Mouse (Mus musculus) midbrain, embryonic 12.5 days (tissue): Measurements from ENCODE around the gene Gpsm1. TPM values are rescaled to one million over a fixed set of nuclear protein-coding genes. Genes with fewer than 3 reads are reported as not detected.
"Not testable (repeated sequence)": the region's sequence is repeated elsewhere in the genome, so short reads cannot be mapped to it uniquely, and the experiment has no call there.

Experiments
- ATAC-seq: fragments of 200-750 bp; cut with Nextera tagmentation; 2 replicates; pipeline ENCODE4 v1.8.0; 2017; ENCODE audit warnings: low read depth, moderate TSS enrichment, moderate library complexity; ENCODE audit not compliant: low FRiP score
- H3K27ac ChIP-seq: fragments of 300-500 bp; sonication (generic); replicated peaks from 2 replicates; pipeline ENCODE4 v1.5.1; 2016; ENCODE audit warnings: mild to moderate bottlenecking
- H3K27me3 ChIP-seq: fragments of 300-500 bp; sonication (generic); 2 replicates; pipeline ENCODE4 v1.6.1; 2016; ENCODE audit warnings: mild to moderate bottlenecking
- H3K36me3 ChIP-seq: fragments of 300-500 bp; sonication (generic); 2 replicates; pipeline ENCODE4 v1.6.1; 2016
- H3K4me1 ChIP-seq: fragments of 300-500 bp; sonication (generic); 2 replicates; pipeline ENCODE4 v1.6.1; 2016
- H3K4me2 ChIP-seq: fragments of 300-500 bp; sonication (generic); replicated peaks from 2 replicates; pipeline ENCODE4 v1.6.1; 2016; ENCODE audit warnings: mild to moderate bottlenecking, moderate library complexity
- H3K4me3 ChIP-seq: fragments of 300-500 bp; sonication (generic); 2 replicates; pipeline ENCODE4 v1.5.1; 2016; ENCODE audit warnings: mild to moderate bottlenecking
- H3K9ac ChIP-seq: fragments of 300-500 bp; sonication (generic); replicated peaks from 2 replicates; pipeline ENCODE4 v1.6.1; 2016; ENCODE audit warnings: mild to moderate bottlenecking, moderate library complexity
- H3K9me3 ChIP-seq: fragments of 300-500 bp; sonication (generic); 2 replicates; pipeline ENCODE4 v1.6.1; 2016; ENCODE audit warnings: mild to moderate bottlenecking
- WGBS: fragments of 180-500 bp; shearing (Covaris S2); methylation state at CpG from one replicate; pipeline ENCODE4 v1.1.7; 2016; 5-methylcytosine and 5-hydroxymethylcytosine counted together
- polyA plus RNA-seq: library from polyadenylated mRNA; unstranded; fragments of >200 nt; fragmentation: Nextera tagmentation; extraction: Ambion mirVana; gene quantifications from 2 replicates; pipeline ENCODE4 v1.2.1, GENCODE M21; 2016

The Gpsm1 gene
- polyA plus RNA-seq, 1 experiment from 2014 or later, result 129 TPM

DNA sequence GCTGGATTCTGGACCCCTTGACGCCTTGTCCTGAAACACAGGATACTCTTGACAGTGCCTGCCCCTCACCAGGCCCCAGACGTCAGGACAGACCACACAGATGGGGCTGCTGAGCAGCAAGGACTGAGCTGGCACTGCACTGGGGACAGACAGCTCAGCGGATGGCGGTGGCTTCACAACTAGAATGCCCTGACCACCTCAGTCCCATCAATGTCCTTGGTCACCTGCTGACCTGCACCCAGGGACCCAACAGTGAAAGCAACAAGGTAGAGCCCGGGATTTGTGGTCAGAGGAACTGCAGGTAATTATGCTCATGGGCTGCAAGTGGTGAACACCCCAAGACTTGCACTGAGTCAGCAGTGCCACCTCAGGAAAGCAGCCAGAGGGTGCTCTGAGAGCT is 47.7 kb downstream of the Gpsm1 start:
- 85% methylated on average over 5 of the region's 5 CpGs for WGBS

GRCm38 (mm10) chr2:26363481-26363880 is 48.2 kb downstream of the Gpsm1 start:
- peaks cover 58% of the 10 kb centered on the region for H3K36me3 ChIP-seq
- no peak overlapping the region for H3K4me3 ChIP-seq
- H3K9me3 ChIP-seq, result no peaks in the 10 kb centered on the region
- H3K4me2 ChIP-seq, result no peak overlapping the region
- H3K27me3 ChIP-seq, result no peaks in the 10 kb centered on the region
- H3K9ac ChIP-seq, result no peak overlapping the region
- 89% methylated on average over 5 of the region's 5 CpGs for WGBS
- H3K4me1 ChIP-seq, result no peaks in the 10 kb centered on the region
- H3K27ac ChIP-seq, result no peak overlapping the region
- no peak for ATAC-seq

More for the DNA sequence above, 47.7 kb downstream of the Gpsm1 start:
- Histone ChIP-seq H3K36me3 (peaks cover 53% of the 10 kb centered on the region), H3K27me3 (no peaks in the 10 kb centered on the region), H3K4me2 (no peak overlapping the region), H3K27ac (no peak overlapping the region), H3K4me3 (no peak overlapping the region), H3K9me3 (no peaks in the 10 kb centered on the region), H3K4me1 (no peaks in the 10 kb centered on the region), H3K9ac (no peak overlapping the region)
- ATAC-seq, result no peak

GRCm38 (mm10) chr2:26364738-26365465 is 49.6 kb downstream of the Gpsm1 start:
- no peak overlapping the region for H3K4me3 ChIP-seq
- no peak overlapping the region for H3K9ac ChIP-seq
- no peaks in the 10 kb centered on the region for H3K9me3 ChIP-seq
- H3K36me3 ChIP-seq, result peaks cover 72% of the 10 kb centered on the region
- H3K27ac ChIP-seq, result no peak overlapping the region
- H3K4me1 ChIP-seq, result no peaks in the 10 kb centered on the region
- WGBS, result 91% methylated on average over 10 of the region's 10 CpGs
- H3K27me3 ChIP-seq, result no peaks in the 10 kb centered on the region
- no peak overlapping the region for H3K4me2 ChIP-seq
- no peak for ATAC-seq

DNA sequence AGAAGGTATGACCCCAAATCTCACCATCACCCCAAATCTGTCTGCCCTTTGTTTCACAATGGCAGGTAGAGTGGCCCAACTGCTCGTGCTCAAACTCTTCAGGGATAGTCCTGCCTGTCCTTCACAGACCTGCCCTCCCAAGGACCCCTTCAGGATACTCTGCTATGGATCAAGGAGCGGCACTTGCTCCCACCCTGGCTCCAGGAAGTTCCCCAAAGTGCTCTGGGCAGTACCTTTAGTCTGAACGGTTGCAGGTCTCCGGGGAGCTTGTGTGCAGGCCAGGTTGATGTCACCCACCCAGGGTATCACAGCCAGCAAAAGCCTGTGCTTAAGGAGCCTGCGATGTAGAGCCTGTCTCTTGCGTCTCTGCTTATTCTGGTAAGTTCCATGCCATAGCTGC is 52.6 kb downstream of the Gpsm1 start:
- no peaks in the 10 kb centered on the region for H3K9me3 ChIP-seq
- no peaks in the 10 kb centered on the region for H3K27me3 ChIP-seq
- H3K9ac ChIP-seq, result no peak overlapping the region
- no peak for ATAC-seq
- H3K4me1 ChIP-seq, result no peaks in the 10 kb centered on the region
- H3K4me3 ChIP-seq, result no peak overlapping the region
- peaks cover 99% of the 10 kb centered on the region for H3K36me3 ChIP-seq
- no peak overlapping the region for H3K27ac ChIP-seq
- WGBS, result 94% methylated on average over 6 of the region's 6 CpGs
- H3K4me2 ChIP-seq, result no peak overlapping the region

- Histone ChIP-seq H3K9ac (no peak overlapping the region), H3K4me2 (no peak overlapping the region), H3K9me3 (no peaks in the 10 kb centered on the region), H3K4me3 (no peak overlapping the region), H3K4me1 (no peaks in the 10 kb centered on the region), H3K27me3 (no peaks in the 10 kb centered on the region), H3K36me3 (peaks cover 99% of the 10 kb centered on the region), H3K27ac (no peak overlapping the region)
- 81% methylated on average over 1 of the region's 1 CpGs for WGBS
- no peak for ATAC-seq
Measured at GRCm38 (mm10) chr2:26368572-26368971, 53.3 kb downstream of the Gpsm1 start.

GRCm38 (mm10) chr2:26372396-26372795 is 57.1 kb downstream of the Gpsm1 start:
- no peaks in the 10 kb centered on the region for H3K9me3 ChIP-seq
- H3K27me3 ChIP-seq, result no peaks in the 10 kb centered on the region
- ATAC-seq, result no peak
- H3K4me1 ChIP-seq, result no peaks in the 10 kb centered on the region
- peaks cover 98% of the 10 kb centered on the region for H3K36me3 ChIP-seq
- no peak overlapping the region for H3K9ac ChIP-seq
- H3K4me2 ChIP-seq, result no peak overlapping the region
- H3K4me3 ChIP-seq, result no peak overlapping the region
- no peak overlapping the region for H3K27ac ChIP-seq
- WGBS, result 95% methylated on average over 8 of the region's 8 CpGs

- Histone ChIP-seq H3K9ac (peak within 1 kb of the TSS; percentile 77), H3K4me1 (peaks cover 14% of the 10 kb centered on the region), H3K27me3 (no peaks in the 10 kb centered on the region), H3K36me3 (peaks cover 65% of the 10 kb centered on the region), H3K4me2 (peak within 1 kb of the TSS; percentile 84), H3K9me3 (no peaks in the 10 kb centered on the region), H3K4me3 (peak within 1 kb of the TSS; percentile 83), H3K27ac (peak within 1 kb of the TSS; percentile 66)
- WGBS, result 1% methylated on average over 38 of the region's 38 CpGs
- ATAC-seq, result peak; percentile 96
Measured at GRCm38 (mm10) chr2:26380131-26380771, 64.9 kb downstream of the Gpsm1 start, which contains the start of gene Snapc4. TSS of gene Snapc4 (minus strand) at chr2:26380653.

- H3K27ac ChIP-seq, result peak overlapping the region; percentile 66
- peak; percentile 41; the same call in 1 of the 2 replicates for ATAC-seq
- H3K4me1 ChIP-seq, result peaks cover 14% of the 10 kb centered on the region
- H3K4me2 ChIP-seq, result peak overlapping the region; percentile 84
- peak overlapping the region; percentile 83 for H3K4me3 ChIP-seq
- peaks cover 65% of the 10 kb centered on the region for H3K36me3 ChIP-seq
- H3K9ac ChIP-seq, result peak overlapping the region; percentile 77
- 38% methylated on average over 6 of the region's 6 CpGs for WGBS
- not testable (repeated sequence) for H3K27me3 ChIP-seq, H3K9me3 ChIP-seq
Measured at GRCm38 (mm10) chr2:26380871-26381270, 65.6 kb downstream of the Gpsm1 start.

- Histone ChIP-seq H3K27ac (no peak overlapping the region), H3K4me3 (peak overlapping the region; percentile 98), H3K9me3 (no peaks in the 10 kb centered on the region), H3K9ac (peak overlapping the region; percentile 95; the same call in 1 of the 2 replicates), H3K4me2 (peak overlapping the region; percentile 99), H3K36me3 (peaks cover 71% of the 10 kb centered on the region), H3K4me1 (peaks cover 21% of the 10 kb centered on the region), H3K27me3 (no peaks in the 10 kb centered on the region)
- no peak for ATAC-seq
- WGBS, result 84% methylated on average over 3 of the region's 3 CpGs
Measured at GRCm38 (mm10) chr2:26387713-26388112, 72.4 kb downstream of the Gpsm1 start.

- WGBS, result under 1% methylated on average over 31 of the region's 45 CpGs
- Histone ChIP-seq H3K4me2 (peak overlapping the region; percentile 99), H3K27ac (peak overlapping the region; percentile 63; the same call in 1 of the 2 replicates), H3K4me1 (peaks cover 21% of the 10 kb centered on the region), H3K27me3 (no peaks in the 10 kb centered on the region), H3K36me3 (peaks cover 71% of the 10 kb centered on the region), H3K9ac (peak overlapping the region; percentile 95), H3K4me3 (peak overlapping the region; percentile 98), H3K9me3 (no peaks in the 10 kb centered on the region)
- ATAC-seq, result peak; percentile 65
Measured at GRCm38 (mm10) chr2:26388682-26389153, 73.4 kb downstream of the Gpsm1 start.

- H3K4me2 ChIP-seq, result peak within 1 kb of the TSS; percentile 99
- peak within 1 kb of the TSS; percentile 95 for H3K9ac ChIP-seq
- peak; percentile 90 for ATAC-seq
- peaks cover 21% of the 10 kb centered on the region for H3K4me1 ChIP-seq
- H3K4me3 ChIP-seq, result peak within 1 kb of the TSS; percentile 98
- H3K36me3 ChIP-seq, result peaks cover 74% of the 10 kb centered on the region
- H3K27me3 ChIP-seq, result no peaks in the 10 kb centered on the region
- no peaks in the 10 kb centered on the region for H3K9me3 ChIP-seq
- H3K27ac ChIP-seq, result peak within 1 kb of the TSS; percentile 63
- WGBS, result under 1% methylated on average over 56 of the region's 60 CpGs
Measured at GRCm38 (mm10) chr2:26389154-26389690, 73.9 kb downstream of the Gpsm1 start, which contains the start of the genes Entr1 and Pmpca. TSS of gene Entr1 (minus strand) at chr2:26389316. TSS of gene Pmpca (plus strand) at chr2:26389339.

- Histone ChIP-seq H3K4me2 (no peak overlapping the region), H3K4me3 (no peak overlapping the region), H3K36me3 (peaks cover 74% of the 10 kb centered on the region), H3K9ac (no peak overlapping the region), H3K27me3 (no peaks in the 10 kb centered on the region), H3K9me3 (no peaks in the 10 kb centered on the region), H3K27ac (no peak overlapping the region), H3K4me1 (peaks cover 21% of the 10 kb centered on the region)
- 91% methylated on average over 3 of the region's 3 CpGs for WGBS
- no peak for ATAC-seq
Measured at GRCm38 (mm10) chr2:26390954-26391353, 75.6 kb downstream of the Gpsm1 start.
